Mouse (Mus musculus) CH12.LX (cell line): ENCODE data around the gene Hdac4.

ENCODE experiments used
- CHD2 ChIP-seq: IDR thresholded peaks from 2 replicates; pipeline ENCODE4 v1.6.1; 2011; ENCODE audit warnings: low read length, improper control_type of control experiment
- CTCF ChIP-seq, 2 experiments: IDR thresholded peaks in 1 of 2; conservative IDR thresholded peaks in 1 of 2; 2 replicates each; pipeline ENCODE4 v1.5.1; 2011 to 2012; ENCODE audit warnings: low read depth in 2 of 2, low read length in 2 of 2, improper control_type of control experiment in 1 of 2, inconsistent platforms in 1 of 2, mild to moderate bottlenecking in 1 of 2, moderate library complexity in 1 of 2
- EP300 ChIP-seq: IDR thresholded peaks from 2 replicates; pipeline ENCODE4 v1.6.1; 2011; ENCODE audit warnings: low read length, improper control_type of control experiment
- GABPA ChIP-seq: IDR thresholded peaks from 2 replicates; pipeline ENCODE4 v1.6.1; 2012; ENCODE audit warnings: low read depth, low read length, improper control_type of control experiment, inconsistent platforms; ENCODE audit not compliant: insufficient replicate concordance
- KAT2A ChIP-seq: IDR thresholded peaks from 2 replicates; pipeline ENCODE4 v1.6.1; 2012; ENCODE audit warnings: low read length, improper control_type of control experiment, inconsistent platforms; ENCODE audit not compliant: insufficient replicate concordance
- MAX ChIP-seq: IDR thresholded peaks from 2 replicates; pipeline ENCODE4 v1.6.1; 2011; ENCODE audit warnings: low read length, improper control_type of control experiment
- MAZ ChIP-seq: IDR thresholded peaks from 2 replicates; pipeline ENCODE4 v1.6.1; 2012; ENCODE audit warnings: low read depth, mild to moderate bottlenecking, inconsistent platforms, low read length, improper control_type of control experiment, moderate library complexity
- MEF2A ChIP-seq: IDR thresholded peaks from 2 replicates; pipeline ENCODE4 v1.6.1; 2014; ENCODE audit warnings: low read depth, mild to moderate bottlenecking, inconsistent platforms, low read length, improper control_type of control experiment, borderline replicate concordance
- PAX5 ChIP-seq: IDR thresholded peaks from 2 replicates; pipeline ENCODE4 v1.6.1; 2012; ENCODE audit warnings: low read length, inconsistent platforms, mixed read lengths
- POLR2A ChIP-seq: IDR thresholded peaks from 2 replicates; pipeline ENCODE4 v1.6.1; 2011; ENCODE audit warnings: low read depth, mild to moderate bottlenecking, improper control_type of control experiment, low read length
- POLR2AphosphoS2 ChIP-seq: IDR thresholded peaks from 2 replicates; pipeline ENCODE4 v1.6.1; 2011; ENCODE audit warnings: low read depth, low read length, improper control_type of control experiment
- SIN3A ChIP-seq: IDR thresholded peaks from 2 replicates; pipeline ENCODE4 v1.6.1; 2012; ENCODE audit warnings: low read length, improper control_type of control experiment, inconsistent platforms
- SMC3 ChIP-seq: IDR thresholded peaks from 2 replicates; pipeline ENCODE4 v1.6.1; 2011; ENCODE audit warnings: low read depth, low read length, improper control_type of control experiment
- USF1 ChIP-seq: IDR thresholded peaks from 2 replicates; pipeline ENCODE4 v1.6.1; 2014; ENCODE audit warnings: low read depth, mild to moderate bottlenecking, inconsistent platforms, low read length, improper control_type of control experiment

DNA sequence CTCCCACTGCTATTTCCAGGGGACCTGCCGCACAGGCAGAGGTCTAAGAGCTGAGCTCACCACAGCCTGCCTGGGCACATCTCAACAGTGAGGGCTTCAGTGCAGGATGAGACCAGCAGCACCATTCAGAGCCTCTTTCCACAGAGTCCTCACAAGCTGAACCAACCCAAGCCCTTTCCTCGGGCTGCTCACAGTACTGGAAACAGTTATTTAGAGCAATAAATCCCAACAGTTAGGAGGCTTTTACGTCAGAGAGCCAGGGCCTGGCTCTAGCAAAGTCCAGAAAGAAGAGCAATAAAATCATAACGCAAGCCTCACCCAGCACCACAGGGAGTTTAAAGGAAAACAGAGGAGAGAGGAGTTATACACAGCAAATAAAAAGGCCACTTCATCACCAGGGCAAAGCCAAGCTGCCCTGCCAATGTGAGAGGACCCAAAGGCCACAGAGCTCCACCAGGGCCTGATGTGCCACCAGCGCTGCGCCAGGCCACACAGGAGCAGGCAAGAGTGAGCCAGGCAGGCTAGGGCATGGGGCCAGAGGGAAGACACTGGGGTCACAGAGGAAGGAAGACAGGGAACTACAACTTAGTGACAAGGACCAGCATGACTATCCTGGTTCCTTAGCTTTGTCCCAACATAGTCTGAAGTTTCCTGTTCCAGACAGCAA is 50.5 kb downstream of the Hdac4 start:
- TF ChIP-seq EP300 (no peak), SMC3 (no peak), CHD2 (no peak), MEF2A (no peak), POLR2AphosphoS2 (no peak), CTCF (conservative IDR thresholded peaks at IDR 0.05 in 1 of 2, IDR thresholded peaks at IDR 0.05 in 1 of 2; ENCODE audit: low read depth in 2 of 2, low read length in 2 of 2) (no peak), GABPA (no peak), POLR2A (no peak), KAT2A (no peak), USF1 (no peak), MAZ (no peak), MAX (no peak), SIN3A (no peak), PAX5 (no peak)
